Mouse (Mus musculus) megakaryocyte, embryonic 14.5 days (primary cell): ENCODE data around the gene Focad.

Experiments
- FLI1 ChIP-seq: IDR thresholded peaks from 2 replicates; pipeline ENCODE4 v1.6.1; 2012; ENCODE audit warnings: low read length, inconsistent platforms, mixed read lengths
- GATA1 ChIP-seq: IDR thresholded peaks from 3 replicates; pipeline ENCODE4 v1.6.1; 2012; ENCODE audit warnings: mixed read lengths, low read length, inconsistent platforms, borderline replicate concordance

- TF ChIP-seq GATA1 (no peak), FLI1 (no peak)
Observed at GRCm38 (mm10) chr4:88438990-88439329, 344.5 kb downstream of the Focad start.
